22 mouse cellular contexts compared by ENCODE assay signal in genomic region chr7:124184693-124185092, GRCm38 (mm10).
DNase-seq lines count a peak whose midpoint lies in the region; ATAC-seq and TF ChIP-seq lines count a peak whose summit lies in the region.
"Had no signal": no experiment of that assay in that cellular context is flagged by ENCODE, and none has a peak within 500 bp of the region (broad histone marks: within the 10 kb centered on the region; RNA-seq: fewer than 3 reads in every experiment).

No protein-coding gene starts in this region.

- no peak overlapping the region for H3K9ac ChIP-seq in forebrain, embryonic 14.5 days (ENCODE audit: low read length)
- no peak overlapping the region for H3K9ac ChIP-seq in forebrain, postnatal 0 days
- no peak overlapping the region for H3K9ac ChIP-seq in lung, postnatal 0 days (replicated peaks; ENCODE audit: low read depth)
- H3K9ac ChIP-seq: heart, embryonic 15.5 days; hindbrain, embryonic 15.5 days; intestine, embryonic 15.5 days; liver, embryonic 15.5 days; neural tube, embryonic 12.5 days had no signal

- no peak for TF ChIP-seq EP300 in lung, postnatal 0 days (IDR thresholded peaks at IDR 0.05)

- DNase-seq in forebrain, embryonic 14.5 days (ENCODE audit: low spot score) = peak; percentile 37
- no peak for DNase-seq in forebrain, postnatal 0 days
- peak; percentile 1 to 16 for DNase-seq in kidney, postnatal 36 days
- no peak for DNase-seq in kidney, adult 9 months
- peak; percentile 21 for DNase-seq in lung, postnatal 0 days (ENCODE audit: low spot score)
- DNase-seq in lung, adult 18-20 months = no peak
- peak; percentile 18 for DNase-seq in mesoderm, embryonic 11.5 days (ENCODE audit: low read depth, low spot score)
- no peak for DNase-seq in cerebellum, postnatal 25 days
- DNase-seq: adrenal gland, postnatal 14 days; cerebellum, adult 8-10 months; heart, postnatal 4 days; liver; right cerebral cortex, postnatal 4 days; thymus, postnatal 25 days had no signal

- no peaks in the 10 kb centered on the region for H3K27me3 ChIP-seq in forebrain, embryonic 14.5 days (replicated peaks; ENCODE audit: control insufficient read depth, insufficient read depth, low read length)
- no peaks in the 10 kb centered on the region for H3K27me3 ChIP-seq in forebrain, postnatal 0 days (ENCODE audit: insufficient read depth, low read length)
- no peaks in the 10 kb centered on the region for H3K27me3 ChIP-seq in lung, postnatal 0 days (replicated peaks; ENCODE audit: insufficient read depth, low read length)
- H3K27me3 ChIP-seq: heart, embryonic 15.5 days; hindbrain, embryonic 15.5 days; intestine, embryonic 15.5 days; liver, embryonic 15.5 days; neural tube, embryonic 12.5 days had no signal

- ATAC-seq in forebrain, embryonic 14.5 days = no peak
- ATAC-seq in forebrain, postnatal 0 days = no peak
- no peak for ATAC-seq in lung, postnatal 0 days
- ATAC-seq: intestine, embryonic 15.5 days had no signal

- no peaks in the 10 kb centered on the region for H3K36me3 ChIP-seq in forebrain, embryonic 14.5 days (ENCODE audit: control insufficient read depth, insufficient read depth, low read length)
- no peaks in the 10 kb centered on the region for H3K36me3 ChIP-seq in forebrain, postnatal 0 days (ENCODE audit: insufficient read depth)
- H3K36me3 ChIP-seq in lung, postnatal 0 days (ENCODE audit: insufficient read depth, low read length) = no peaks in the 10 kb centered on the region
- H3K36me3 ChIP-seq: forebrain, embryonic 10.5 days; heart, embryonic 15.5 days; hindbrain, embryonic 15.5 days; intestine, embryonic 15.5 days; liver, embryonic 15.5 days; neural tube, embryonic 12.5 days had no signal

- H3K4me3 ChIP-seq in forebrain, embryonic 14.5 days (ENCODE audit: low read depth, low read length) = no peak overlapping the region
- H3K4me3 ChIP-seq in forebrain, postnatal 0 days (ENCODE audit: low read depth, low read length) = no peak overlapping the region
- H3K4me3 ChIP-seq in lung, postnatal 0 days (ENCODE audit: low read depth, low read length) = no peak overlapping the region
- H3K4me3 ChIP-seq: forebrain, embryonic 10.5 days; heart, embryonic 15.5 days; hindbrain, embryonic 15.5 days; intestine, embryonic 15.5 days; liver, embryonic 15.5 days; neural tube, embryonic 12.5 days had no signal

- H3K9me3 ChIP-seq in forebrain, embryonic 14.5 days (replicated peaks; ENCODE audit: control insufficient read depth, low read length) = no peaks in the 10 kb centered on the region
- H3K9me3 ChIP-seq in forebrain, postnatal 0 days (ENCODE audit: low read length) = no peaks in the 10 kb centered on the region
- no peaks in the 10 kb centered on the region for H3K9me3 ChIP-seq in lung, postnatal 0 days (ENCODE audit: low read length)
- H3K9me3 ChIP-seq: forebrain, embryonic 10.5 days; heart, embryonic 15.5 days; hindbrain, embryonic 15.5 days; intestine, embryonic 15.5 days; liver, embryonic 15.5 days; neural tube, embryonic 12.5 days had no signal

- no peak overlapping the region for H3K27ac ChIP-seq in forebrain, embryonic 14.5 days (ENCODE audit: low read depth, low read length)
- no peak overlapping the region for H3K27ac ChIP-seq in forebrain, postnatal 0 days (ENCODE audit: low read depth, low read length)
- H3K27ac ChIP-seq in lung, postnatal 0 days (ENCODE audit: low read length) = no peak overlapping the region
- H3K27ac ChIP-seq: forebrain, embryonic 10.5 days; heart, embryonic 15.5 days; hindbrain, embryonic 15.5 days; intestine, embryonic 15.5 days; liver, embryonic 15.5 days; macrophage; neural tube, embryonic 12.5 days had no signal

- no peak overlapping the region for H3K4me2 ChIP-seq in forebrain, embryonic 14.5 days (ENCODE audit: low read length)
- no peak overlapping the region for H3K4me2 ChIP-seq in forebrain, postnatal 0 days (ENCODE audit: low read depth)
- H3K4me2 ChIP-seq in lung, postnatal 0 days (replicated peaks; ENCODE audit: low read depth, low read length) = no peak overlapping the region
- H3K4me2 ChIP-seq: heart, embryonic 15.5 days; hindbrain, embryonic 15.5 days; intestine, embryonic 15.5 days; liver, embryonic 15.5 days; midbrain, embryonic 11.5 days; neural tube, embryonic 12.5 days had no signal

- H3K4me1 ChIP-seq in forebrain, embryonic 14.5 days (ENCODE audit: control insufficient read depth, insufficient read depth, low read length) = no peaks in the 10 kb centered on the region
- H3K4me1 ChIP-seq in forebrain, postnatal 0 days (ENCODE audit: insufficient read depth) = no peaks in the 10 kb centered on the region
- no peaks in the 10 kb centered on the region for H3K4me1 ChIP-seq in lung, postnatal 0 days (ENCODE audit: insufficient read depth, low read depth, low read length)
- H3K4me1 ChIP-seq: forebrain, embryonic 10.5 days; heart, embryonic 15.5 days; hindbrain, embryonic 15.5 days; intestine, embryonic 15.5 days; liver, embryonic 15.5 days; neural tube, embryonic 12.5 days had no signal

- 81% methylated on average over 1 of the region's 1 CpGs for WGBS in forebrain, embryonic 14.5 days
- 69% methylated on average over 1 of the region's 1 CpGs for WGBS in forebrain, postnatal 0 days
- 68% methylated on average over 1 of the region's 1 CpGs for WGBS in lung, postnatal 0 days

- no peak for TF ChIP-seq CTCF in forebrain, postnatal 0 days (IDR thresholded peaks at IDR 0.05; ENCODE audit: low read depth)
- TF ChIP-seq CTCF in lung, postnatal 0 days (IDR thresholded peaks at IDR 0.05) = no peak

Comparison
In these comparisons a context has a peak if more than half of its experiments do, and no peak if none do; other contexts are left out.
1. DNase-seq: peak in forebrain, embryonic 14.5 days (single experiment), kidney, postnatal 36 days (2 of 2), lung, postnatal 0 days (single experiment) and mesoderm, embryonic 11.5 days (single experiment); none in forebrain, postnatal 0 days (single experiment), kidney, adult 9 months (single experiment), lung, adult 18-20 months (0 of 2) and cerebellum, postnatal 25 days (0 of 2).